Mouse (Mus musculus) midbrain, embryonic 16.5 days (tissue): ENCODE results near the gene Gpatch3. TPM values are rescaled to one million over a fixed set of nuclear protein-coding genes. Genes with fewer than 3 reads are reported as not detected.

Source experiments
- ATAC-seq: fragments of 200-750 bp; cut with Nextera tagmentation; 2 replicates; pipeline ENCODE4 v1.8.0; 2017; ENCODE audit warnings: moderate TSS enrichment
- H3K27ac ChIP-seq: fragments of 300-500 bp; sonication (generic); 2 replicates; pipeline ENCODE4 v1.5.1; 2014; ENCODE audit warnings: mild to moderate bottlenecking, low read length, mixed read lengths
- H3K27me3 ChIP-seq: fragments of 300-500 bp; sonication (generic); 2 replicates; pipeline ENCODE4 v1.6.1; 2014; ENCODE audit warnings: low read depth, low read length, mixed read lengths; ENCODE audit not compliant: control insufficient read depth, insufficient read depth
- H3K36me3 ChIP-seq: fragments of 300-500 bp; sonication (generic); 2 replicates; pipeline ENCODE4 v1.6.1; 2014; ENCODE audit warnings: mild to moderate bottlenecking, low read length, moderate library complexity, mixed read lengths; ENCODE audit not compliant: control insufficient read depth, insufficient read depth
- H3K4me1 ChIP-seq: fragments of 300-500 bp; sonication (generic); 2 replicates; pipeline ENCODE4 v1.6.1; 2014; ENCODE audit warnings: mild to moderate bottlenecking, low read length, mixed read lengths; ENCODE audit not compliant: control insufficient read depth, insufficient read depth
- H3K4me2 ChIP-seq: fragments of 300-500 bp; sonication (generic); 2 replicates; pipeline ENCODE4 v1.6.1; 2014; ENCODE audit warnings: mild to moderate bottlenecking, low read length, mixed read lengths
- H3K4me3 ChIP-seq: fragments of 300-500 bp; sonication (generic); 2 replicates; pipeline ENCODE4 v1.5.1; 2014; ENCODE audit warnings: low read depth, mild to moderate bottlenecking, low read length, moderate library complexity, mixed read lengths
- H3K9ac ChIP-seq: fragments of 300-500 bp; sonication (generic); 2 replicates; pipeline ENCODE4 v1.6.1; 2014; ENCODE audit warnings: low read depth, low read length, mixed read lengths
- H3K9me3 ChIP-seq: fragments of 300-500 bp; sonication (generic); replicated peaks from 2 replicates; pipeline ENCODE4 v1.6.1; 2014; ENCODE audit warnings: mild to moderate bottlenecking, low read length, mixed read lengths; ENCODE audit not compliant: control insufficient read depth, poor library complexity, severe bottlenecking
- whole genome bisulfite sequencing: fragments of 180-500 bp; shearing (Covaris S2); extraction: QIAGEN DNeasy Blood & Tissue Kit; methylation state at CpG from one replicate; pipeline ENCODE4 v1.1.7; 2014; 5-methylcytosine and 5-hydroxymethylcytosine counted together
- polyA plus RNA-seq: library from polyadenylated mRNA; unstranded; fragments of >200 nt; fragmentation: Nextera tagmentation; extraction: Ambion mirVana; gene quantifications from 2 replicates; pipeline ENCODE4 v1.2.1, GENCODE M21; 2015

Gene Gpatch3
- polyA plus RNA-seq, 1 experiment from 2014 or later: 6.5 TPM

DNA sequence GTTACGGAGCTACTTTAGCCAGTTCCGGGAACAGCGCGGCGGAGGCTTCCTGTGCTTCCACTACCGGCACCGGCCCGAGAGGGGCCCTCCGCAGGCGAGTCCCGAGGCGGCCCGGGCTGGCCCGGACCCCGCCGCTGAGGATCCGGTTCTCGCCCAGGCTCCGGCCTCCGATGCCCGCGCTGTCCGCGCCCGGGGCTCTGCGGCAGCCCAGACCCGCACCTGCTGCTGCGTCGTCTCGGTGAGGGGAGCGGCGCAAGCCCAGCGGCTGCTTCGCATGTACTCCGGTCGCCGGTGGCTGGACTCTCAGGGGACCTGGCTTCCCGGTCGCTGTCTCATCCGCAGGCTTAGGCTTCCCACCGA lies 278 bp downstream of the Gpatch3 start:
- Histone ChIP-seq H3K9ac (peak overlapping the region; percentile 87), H3K27ac (peak overlapping the region; percentile 83), H3K27me3 (no peaks in the 10 kb centered on the region), H3K9me3 (no peaks in the 10 kb centered on the region), H3K36me3 (peaks cover 6% of the 10 kb centered on the region; the same call in 1 of the 2 replicates), H3K4me3 (peak overlapping the region; percentile 80), H3K4me2 (peak overlapping the region; percentile 95), H3K4me1 (peaks cover 9% of the 10 kb centered on the region)
- ATAC-seq: peak; percentile 57
- under 1% methylated on average over 35 of the region's 41 CpGs for WGBS

DNA sequence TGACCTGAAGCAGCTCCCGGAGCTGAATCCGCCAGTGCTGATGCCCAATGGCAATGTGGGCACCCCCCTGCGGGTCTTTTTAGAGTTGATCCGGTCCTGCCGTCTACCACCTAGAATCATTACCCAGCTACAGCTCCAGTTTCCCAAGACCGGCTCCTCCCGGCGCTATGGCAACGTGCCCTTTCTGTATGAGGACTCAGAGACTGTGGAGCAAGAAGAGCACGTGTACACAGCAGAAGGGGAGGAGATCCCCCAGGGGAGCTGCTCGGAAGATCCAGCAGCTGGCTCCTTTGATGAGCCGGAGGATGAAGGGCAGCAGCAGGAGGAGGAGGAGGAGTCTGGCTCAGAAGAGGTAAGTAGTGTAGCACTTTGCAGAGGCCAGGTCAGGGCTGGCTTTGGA lies 3.4 kb downstream of the Gpatch3 start:
- no peak overlapping the region for H3K27ac ChIP-seq
- no peak overlapping the region for H3K9ac ChIP-seq
- H3K4me1 ChIP-seq: peaks cover 9% of the 10 kb centered on the region
- H3K36me3 ChIP-seq: peaks cover 22% of the 10 kb centered on the region
- no peak overlapping the region for H3K4me2 ChIP-seq
- no peaks in the 10 kb centered on the region for H3K27me3 ChIP-seq
- no peak for ATAC-seq
- no peaks in the 10 kb centered on the region for H3K9me3 ChIP-seq
- no peak overlapping the region for H3K4me3 ChIP-seq
- WGBS: 61% methylated on average over 12 of the region's 12 CpGs

DNA sequence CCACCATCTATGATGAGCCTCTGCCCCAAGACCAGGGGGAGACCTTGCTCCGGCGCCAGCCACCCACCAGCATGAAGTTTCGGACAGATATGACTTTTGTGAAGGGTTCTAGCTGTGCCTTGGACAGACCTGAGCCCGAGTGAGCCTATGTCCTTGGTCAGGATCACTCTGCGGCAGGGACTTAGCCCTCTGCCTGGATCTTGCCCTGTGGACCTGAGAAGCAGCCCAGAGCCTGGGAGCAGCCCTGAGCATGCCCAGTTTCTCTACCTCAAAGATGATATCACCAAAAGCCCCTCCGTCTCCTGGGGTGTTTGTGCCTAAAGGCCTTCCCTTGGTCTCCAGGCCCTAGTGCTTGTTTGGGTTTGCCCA lies 9.1 kb downstream of the Gpatch3 start:
- peak overlapping the region; percentile 89 for H3K9ac ChIP-seq
- WGBS: 59% methylated on average over 6 of the region's 6 CpGs
- no peaks in the 10 kb centered on the region for H3K9me3 ChIP-seq
- ATAC-seq: no peak
- H3K4me3 ChIP-seq: peak overlapping the region; percentile 97
- H3K4me2 ChIP-seq: peak overlapping the region; percentile 100
- H3K36me3 ChIP-seq: peaks cover 21% of the 10 kb centered on the region
- H3K27me3 ChIP-seq: no peaks in the 10 kb centered on the region
- H3K27ac ChIP-seq: peak overlapping the region; percentile 87
- peaks cover 11% of the 10 kb centered on the region for H3K4me1 ChIP-seq

DNA sequence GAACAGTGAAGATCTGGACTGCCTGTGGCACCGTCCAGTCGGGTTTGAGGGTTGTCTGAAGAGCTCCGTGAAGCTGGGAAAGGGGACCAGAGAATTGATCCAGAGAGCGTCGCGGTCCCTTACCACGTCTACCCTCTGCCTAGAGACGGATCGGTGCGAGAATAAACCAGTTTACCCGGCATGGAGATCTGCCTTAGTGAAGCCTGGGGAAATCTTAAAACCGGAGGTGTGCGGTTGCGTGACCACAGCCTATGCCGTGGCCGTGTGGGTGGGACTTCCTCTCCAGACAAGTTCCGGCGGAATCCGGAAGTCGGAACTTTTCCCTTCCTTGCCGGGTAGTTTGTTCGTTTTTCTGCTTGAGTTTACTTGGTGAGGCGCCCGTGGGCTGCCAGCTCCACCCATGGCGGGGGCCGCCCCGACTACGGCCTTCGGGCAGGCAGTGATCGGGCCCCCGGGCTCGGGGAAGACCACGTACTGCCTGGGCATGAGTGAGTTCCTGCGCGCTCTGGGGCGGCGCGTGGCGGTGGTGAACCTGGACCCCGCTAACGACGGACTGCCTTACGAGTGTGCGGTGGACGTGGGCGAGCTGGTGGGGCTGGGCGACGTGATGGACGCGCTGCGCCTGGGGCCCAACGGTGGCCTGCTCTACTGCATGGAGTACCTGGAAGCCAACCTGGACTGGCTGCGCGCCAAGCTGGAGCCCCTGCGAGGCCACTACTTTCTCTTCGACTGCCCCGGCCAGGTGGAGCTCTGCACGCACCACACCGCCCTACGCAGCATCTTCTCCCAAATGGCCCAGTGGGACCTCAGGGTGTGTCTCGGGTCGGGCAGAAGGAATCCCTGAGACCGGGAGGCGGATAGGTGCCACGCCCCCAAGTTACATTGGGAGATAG lies 9.8 kb downstream of the Gpatch3 start, which contains the start of gene Gpn2:
Gene Gpn2 (plus strand): TSS at position 304 of the 893 bp plus-strand sequence.
- peak; percentile 93 for ATAC-seq
- 2% methylated on average over 65 of the region's 65 CpGs for WGBS

DNA sequence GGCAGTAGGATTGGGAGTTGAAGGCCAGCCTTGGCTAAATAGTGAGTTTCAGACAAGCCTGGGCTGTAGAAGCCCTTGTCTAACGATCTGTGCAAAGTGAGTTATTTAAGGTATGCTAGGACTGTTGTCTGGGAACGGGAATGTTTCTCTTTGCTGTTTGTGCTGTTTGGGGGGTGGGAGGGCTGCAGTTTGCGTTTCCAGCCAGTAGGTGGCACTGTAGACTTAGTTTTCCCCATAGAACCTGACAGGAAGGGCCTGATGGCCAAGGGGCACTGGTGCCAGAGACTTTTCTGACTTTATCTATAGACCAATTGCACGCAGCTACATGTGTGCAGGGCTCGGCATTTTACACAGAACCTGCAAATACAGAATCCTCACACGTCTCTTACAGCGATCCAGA lies 18.0 kb downstream of the Gpatch3 start:
- peaks cover 14% of the 10 kb centered on the region for H3K36me3 ChIP-seq
- H3K4me1 ChIP-seq: no peaks in the 10 kb centered on the region
- H3K4me2 ChIP-seq: no peak overlapping the region
- WGBS: 28% methylated on average over 7 of the region's 7 CpGs
- ATAC-seq: no peak
- no peak overlapping the region for H3K27ac ChIP-seq
- H3K9me3 ChIP-seq: no peaks in the 10 kb centered on the region
- no peaks in the 10 kb centered on the region for H3K27me3 ChIP-seq
- H3K4me3 ChIP-seq: no peak overlapping the region
- H3K9ac ChIP-seq: no peak overlapping the region

More for the DNA sequence above, 9.8 kb downstream of the Gpatch3 start, which contains the start of gene Gpn2:
- peak within 1 kb of the TSS; percentile 100 for H3K4me2 ChIP-seq
- no peaks in the 10 kb centered on the region for H3K9me3 ChIP-seq
- H3K27ac ChIP-seq: peak within 1 kb of the TSS; percentile 87
- H3K4me3 ChIP-seq: peak within 1 kb of the TSS; percentile 97
- peak within 1 kb of the TSS; percentile 89 for H3K9ac ChIP-seq
- H3K4me1 ChIP-seq: peaks cover 11% of the 10 kb centered on the region
- no peaks in the 10 kb centered on the region for H3K27me3 ChIP-seq
- peaks cover 27% of the 10 kb centered on the region for H3K36me3 ChIP-seq

DNA sequence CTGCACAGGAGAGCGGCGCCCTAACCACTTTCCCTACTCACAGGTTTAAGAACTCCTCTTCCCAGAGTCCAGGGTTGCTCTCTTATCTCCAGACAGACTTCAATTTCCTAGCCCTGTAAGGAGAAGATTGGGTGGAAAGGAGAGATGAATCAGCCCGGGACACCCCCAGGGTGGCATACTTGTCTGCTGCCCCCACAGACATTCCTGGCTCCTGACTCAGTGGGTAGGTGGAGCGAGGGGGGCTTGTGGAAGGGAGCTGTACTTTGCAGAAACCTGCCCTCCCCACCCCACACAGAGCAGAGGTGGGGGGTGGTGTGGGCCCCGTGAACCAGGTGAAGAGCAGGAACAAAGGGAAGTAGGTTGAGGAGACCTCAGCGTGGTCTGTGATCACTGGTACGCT lies 21.0 kb downstream of the Gpatch3 start:
- Histone ChIP-seq H3K27me3 (peaks cover 24% of the 10 kb centered on the region), H3K4me2 (no peak overlapping the region), H3K9me3 (no peaks in the 10 kb centered on the region), H3K36me3 (no peaks in the 10 kb centered on the region), H3K27ac (no peak overlapping the region), H3K9ac (no peak overlapping the region), H3K4me3 (no peak overlapping the region), H3K4me1 (peaks cover 13% of the 10 kb centered on the region)
- no peak for ATAC-seq
- 77% methylated on average over 7 of the region's 7 CpGs for WGBS

DNA sequence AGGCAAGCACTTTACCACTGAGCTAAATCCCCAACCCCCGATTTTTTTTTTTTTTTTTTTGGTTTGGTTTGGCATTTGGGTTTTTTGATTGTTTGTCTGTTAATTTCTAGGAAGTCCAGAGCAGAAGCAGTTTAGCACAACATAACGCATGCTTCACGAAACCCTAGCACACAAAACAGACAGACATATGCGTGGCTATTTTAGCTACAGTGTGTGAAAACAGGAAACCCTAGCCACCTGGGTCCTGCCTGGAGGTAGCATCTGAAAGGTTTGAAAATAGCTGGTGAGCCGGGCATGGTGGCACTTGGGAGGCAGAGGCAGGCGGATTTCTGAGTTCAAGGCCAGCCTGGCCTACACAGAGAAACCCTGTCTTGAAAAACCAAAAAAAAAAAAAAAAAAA lies 21.5 kb downstream of the Gpatch3 start:
- H3K27ac ChIP-seq: no peak overlapping the region
- no peak overlapping the region for H3K4me3 ChIP-seq
- H3K36me3 ChIP-seq: no peaks in the 10 kb centered on the region
- no peaks in the 10 kb centered on the region for H3K9me3 ChIP-seq
- H3K27me3 ChIP-seq: peaks cover 24% of the 10 kb centered on the region
- WGBS: 87% methylated on average over 6 of the region's 6 CpGs
- no peak for ATAC-seq
- H3K4me1 ChIP-seq: peaks cover 13% of the 10 kb centered on the region
- H3K9ac ChIP-seq: no peak overlapping the region
- no peak overlapping the region for H3K4me2 ChIP-seq

DNA sequence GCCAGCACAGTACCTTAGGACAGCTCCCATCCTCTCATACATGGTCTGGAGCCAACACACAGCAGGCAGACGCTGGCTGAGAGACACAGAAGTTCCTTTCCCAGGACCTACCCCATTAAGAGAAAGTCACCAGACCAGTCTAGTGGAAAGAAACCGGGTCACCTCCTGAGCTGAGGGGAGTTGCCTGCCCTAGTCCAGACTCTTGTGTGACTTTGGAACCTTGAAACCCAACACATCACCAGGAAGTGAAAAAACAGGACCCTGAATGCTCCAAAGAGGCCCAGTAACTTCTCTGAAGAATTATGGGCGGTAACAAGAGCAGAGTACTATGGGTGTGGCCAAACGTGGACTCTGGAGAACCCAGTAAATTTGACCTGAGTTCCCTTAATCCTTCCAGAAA lies 24.1 kb downstream of the Gpatch3 start:
- Histone ChIP-seq H3K9me3 (no peaks in the 10 kb centered on the region), H3K9ac (no peak overlapping the region), H3K27me3 (peaks cover 42% of the 10 kb centered on the region), H3K36me3 (no peaks in the 10 kb centered on the region), H3K27ac (no peak overlapping the region), H3K4me2 (no peak overlapping the region), H3K4me3 (no peak overlapping the region), H3K4me1 (peaks cover 13% of the 10 kb centered on the region)
- ATAC-seq: no peak
- WGBS: 49% methylated on average over 4 of the region's 4 CpGs

DNA sequence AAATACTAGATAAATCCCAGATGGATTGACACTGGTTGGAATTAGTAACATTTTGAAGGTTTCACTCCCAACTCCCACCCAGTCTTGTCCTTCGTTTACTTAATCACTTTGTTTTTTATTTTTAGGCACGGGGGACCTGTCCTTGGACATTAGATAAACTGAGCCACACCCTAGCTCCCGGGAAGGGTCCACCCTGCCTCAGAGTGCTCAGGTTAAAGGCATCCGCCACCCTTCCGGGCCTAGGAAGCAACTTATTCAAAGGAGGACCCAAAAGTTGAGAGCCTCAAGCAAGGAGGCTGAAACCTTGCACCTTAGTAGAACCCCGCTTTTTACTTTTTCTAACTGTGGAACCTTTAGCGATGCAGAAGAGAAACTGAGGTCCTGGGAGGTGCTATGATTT lies 24.6 kb downstream of the Gpatch3 start:
- Histone ChIP-seq H3K9ac (peak overlapping the region; percentile 48; the same call in 1 of the 2 replicates), H3K4me2 (peak overlapping the region; percentile 85), H3K4me3 (peak overlapping the region; percentile 45), H3K4me1 (peaks cover 13% of the 10 kb centered on the region), H3K9me3 (no peaks in the 10 kb centered on the region), H3K27me3 (peaks cover 42% of the 10 kb centered on the region), H3K36me3 (0 out of 2 replicates have a peak, but pooled peaks cover 3% of the 10 kb centered on the region), H3K27ac (no peak overlapping the region)
- WGBS: 25% methylated on average over 7 of the region's 7 CpGs
- ATAC-seq: no peak
